Mouse (Mus musculus) stomach, postnatal 0 days (tissue): ENCODE measurements around the gene Dhx38. TPM values are rescaled to one million over a fixed set of nuclear protein-coding genes. Genes with fewer than 3 reads are reported as not detected.

Source experiments
- ATAC-seq: fragments of 200-750 bp; cut with Nextera tagmentation; 2 replicates; pipeline ENCODE4 v1.8.0; 2017; ENCODE audit not compliant: low FRiP score, low TSS enrichment
- DNase-seq: peaks from one replicate; pipeline ENCODE4 v3.0.0-alpha.2; 2016; ENCODE audit warnings: low spot score
- H3K27ac ChIP-seq: fragments of 300-500 bp; sonication (generic); replicated peaks from 2 replicates; pipeline ENCODE4 v1.5.1; 2014; ENCODE audit warnings: mild to moderate bottlenecking, control low read depth
- H3K27me3 ChIP-seq: fragments of 300-500 bp; sonication (generic); 2 replicates; pipeline ENCODE4 v1.6.1; 2014; ENCODE audit warnings: low read length; ENCODE audit not compliant: control insufficient read depth, insufficient read depth
- H3K36me3 ChIP-seq: fragments of 300-500 bp; sonication (generic); 2 replicates; pipeline ENCODE4 v1.6.1; 2014; ENCODE audit warnings: low read length, mixed read lengths; ENCODE audit not compliant: control insufficient read depth, insufficient read depth
- H3K4me1 ChIP-seq: fragments of 300-500 bp; sonication (generic); replicated peaks from 2 replicates; pipeline ENCODE4 v1.6.1; 2014; ENCODE audit warnings: antibody characterized with exemption; ENCODE audit not compliant: control insufficient read depth, insufficient read depth
- H3K4me2 ChIP-seq: fragments of 300-500 bp; sonication (generic); replicated peaks from 2 replicates; pipeline ENCODE4 v1.6.1; 2014; ENCODE audit warnings: low read depth, mild to moderate bottlenecking, control low read depth, moderate library complexity
- H3K4me3 ChIP-seq: fragments of 300-500 bp; sonication (generic); 2 replicates; pipeline ENCODE4 v1.5.1; 2014; ENCODE audit warnings: low read depth, low read length, control low read depth
- H3K9ac ChIP-seq: fragments of 300-500 bp; sonication (generic); 2 replicates; pipeline ENCODE4 v1.6.1; 2014; ENCODE audit warnings: mild to moderate bottlenecking, low read length, control low read depth, mixed read lengths
- H3K9me3 ChIP-seq: fragments of 300-500 bp; sonication (generic); 2 replicates; pipeline ENCODE4 v1.6.1; 2016; ENCODE audit warnings: low read length; ENCODE audit not compliant: control insufficient read depth
- CTCF ChIP-seq: IDR thresholded peaks from 2 replicates; pipeline ENCODE4 v1.5.1; 2016; ENCODE audit warnings: antibody characterized with exemption, low read depth, mild to moderate bottlenecking, moderate library complexity
- EP300 ChIP-seq: optimal IDR thresholded peaks from 2 replicates; pipeline ENCODE3; 2016; ENCODE audit warnings: antibody characterized with exemption
- WGBS: fragments of 180-500 bp; shearing (Covaris S2); extraction: QIAGEN DNeasy Blood & Tissue Kit; methylation state at CpG from one replicate; pipeline ENCODE4 v1.1.7; 2014; 5-methylcytosine and 5-hydroxymethylcytosine counted together
- polyA plus RNA-seq: library from polyadenylated mRNA; unstranded; fragments of >200 nt; fragmentation: Nextera tagmentation; extraction: Ambion mirVana; gene quantifications from 2 replicates; pipeline ENCODE4 v1.2.1, GENCODE M21; 2015

Gene Dhx38
- polyA plus RNA-seq, 1 experiment from 2014 or later, result 7.0 TPM

DNA sequence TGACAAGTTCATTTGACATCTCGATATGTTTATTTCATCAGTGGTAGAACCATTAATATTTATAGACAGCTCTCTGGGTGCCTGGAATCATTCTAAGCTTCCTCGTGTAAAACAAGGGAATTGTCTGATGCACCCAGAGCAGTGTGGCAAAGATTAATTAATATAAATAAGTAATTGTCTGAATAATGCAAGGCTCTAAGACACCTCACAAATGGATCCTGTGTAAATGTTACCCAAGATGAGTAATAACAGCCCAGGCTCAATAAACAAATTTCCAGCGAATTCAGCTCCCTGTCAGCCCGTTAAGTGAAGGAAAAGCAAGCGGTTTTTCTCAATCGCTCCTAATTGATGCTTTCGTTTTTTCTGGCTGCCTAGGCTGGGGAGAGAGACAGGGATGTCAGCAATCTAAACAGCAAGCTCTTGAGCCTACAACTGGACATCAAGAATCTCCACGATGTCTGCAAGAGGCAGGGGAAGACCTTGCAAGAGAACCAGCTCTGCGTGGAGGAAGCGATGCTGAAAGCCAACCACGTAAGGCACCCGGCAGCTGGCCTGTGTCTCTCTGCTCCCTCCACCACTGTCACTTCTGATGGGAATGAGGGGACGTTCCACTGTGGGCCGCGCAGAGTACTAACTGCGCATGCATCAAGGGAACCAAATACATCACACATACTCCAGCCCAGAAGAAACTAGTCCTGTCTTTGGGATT is 66.5 kb downstream of the Dhx38 start:
- no peak overlapping the region for H3K9ac ChIP-seq
- H3K27me3 ChIP-seq, result no peaks in the 10 kb centered on the region
- H3K4me2 ChIP-seq, result peak overlapping the region; percentile 29; the same call in 1 of the 2 replicates
- no peak for ATAC-seq
- H3K36me3 ChIP-seq, result no peaks in the 10 kb centered on the region
- H3K4me3 ChIP-seq, result 0 out of 2 replicates have a peak overlapping the region, but pooled peaks have one; percentile 8
- TF ChIP-seq CTCF (no peak), EP300 (no peak)
- H3K4me1 ChIP-seq, result no peaks in the 10 kb centered on the region
- 57% methylated on average over 16 of the region's 16 CpGs for WGBS
- no peaks in the 10 kb centered on the region for H3K9me3 ChIP-seq
- H3K27ac ChIP-seq, result no peak overlapping the region
- DNase-seq, result no peak

Other genes with a start within 250 kb of the Dhx38 start
- 0.02 TPM in 1 of 2 replicates, not detected in the other for gene Pmfbp1, start 71.8 kb downstream of the Dhx38 start, polyA plus RNA-seq
- gene Txnl4b, start within 50 bp of the Dhx38 start, polyA plus RNA-seq, result 16.3 and 16.7 TPM in 2 replicates
- gene Hp, start 13.3 kb upstream of the Dhx38 start, polyA plus RNA-seq, result 5.0 and 8.4 TPM in 2 replicates
- 19.9 and 20.5 TPM in 2 replicates for gene Dhodh, start 42.8 kb upstream of the Dhx38 start, polyA plus RNA-seq
- 0.08 TPM in 1 of 2 replicates, not detected in the other for gene Pkd1l3, start 48.7 kb upstream of the Dhx38 start, polyA plus RNA-seq
- gene Ist1, start 127.4 kb upstream of the Dhx38 start, polyA plus RNA-seq, result 96.0 and 103 TPM in 2 replicates
- 12.2 and 13.6 TPM in 2 replicates for gene Zfp821, start 139.7 kb upstream of the Dhx38 start, polyA plus RNA-seq
- gene Atxn1l, start 171.9 kb upstream of the Dhx38 start, polyA plus RNA-seq, result 2.7 and 2.8 TPM in 2 replicates
- 20.2 and 21.6 TPM in 2 replicates for gene Ap1g1, start 212.7 kb upstream of the Dhx38 start, polyA plus RNA-seq